Mouse (Mus musculus): ENCODE measurements around the gene Arid3c.

DNA sequence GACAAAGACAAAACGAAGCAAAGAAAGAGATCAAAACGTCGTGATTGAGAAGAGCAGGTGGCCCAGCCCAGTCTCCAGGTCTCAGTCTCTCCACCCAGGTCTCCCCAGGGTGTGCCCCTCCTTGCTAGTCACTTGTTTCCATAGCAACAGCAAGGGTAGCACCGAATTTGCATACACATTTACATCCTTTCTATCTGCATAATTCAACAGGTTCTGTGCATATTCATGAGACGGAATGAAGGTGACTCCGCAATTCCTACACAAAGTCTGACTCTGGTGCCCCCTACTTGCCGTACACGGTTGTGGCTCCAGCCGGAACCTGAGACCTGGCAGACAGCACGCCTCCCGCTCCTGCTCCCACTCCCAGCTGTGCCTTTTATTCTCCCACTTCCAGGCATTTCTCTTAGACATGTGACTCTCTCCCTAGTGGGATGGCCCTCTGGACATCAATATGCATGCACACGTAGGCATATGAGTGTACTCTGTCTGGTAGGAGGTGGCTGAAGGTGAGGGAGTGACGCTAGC, 23.9 kb downstream of the Arid3c start:
- TF ChIP-seq POLR2A (IDR thresholded peaks at IDR 0.05; ENCODE audit: borderline replicate concordance, extremely low read depth, insufficient read depth, insufficient read length, poor library complexity, severe bottlenecking) (no peak), CTCF (IDR thresholded peaks at IDR 0.05; ENCODE audit: borderline replicate concordance, extremely low read depth, insufficient read depth, insufficient read length) (peak; percentile 79)
